Mouse (Mus musculus): Measurements from ENCODE around the gene Lpar3. TPM values are rescaled to one million over a fixed set of nuclear protein-coding genes. Genes with fewer than 3 reads are reported as not detected.

The Lpar3 gene
- total RNA-seq, 2 experiments from 2014 or later: 0.10 to 0.14 TPM

DNA sequence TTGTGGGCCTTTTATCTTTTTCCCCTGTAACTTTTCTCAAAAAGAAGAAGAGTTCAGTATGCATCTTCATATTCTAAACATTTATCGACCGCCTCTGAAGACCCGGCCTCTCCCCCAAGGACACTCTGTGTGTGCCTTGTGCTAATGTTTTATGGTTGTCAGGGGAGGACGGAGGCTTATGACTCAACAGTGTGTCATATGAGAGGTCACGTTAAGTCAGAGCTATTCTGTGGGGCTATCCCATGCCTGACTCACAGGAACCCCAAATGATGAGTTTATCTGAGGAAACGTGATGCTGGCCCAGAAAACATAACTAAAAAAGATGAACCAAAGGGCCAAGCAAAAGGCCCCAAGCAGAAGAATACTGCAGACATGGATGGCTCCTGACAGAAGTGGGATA, 31.0 kb downstream of the Lpar3 start:
- Histone ChIP-seq H3K27ac (no peak overlapping the region), H3K4me3 (no peak overlapping the region)
- intact Hi-C loops (cut with DNase I): no loop called here
- TF ChIP-seq CTCF (IDR thresholded peaks at IDR 0.05): no peak
- no peak for DNase-seq

DNA sequence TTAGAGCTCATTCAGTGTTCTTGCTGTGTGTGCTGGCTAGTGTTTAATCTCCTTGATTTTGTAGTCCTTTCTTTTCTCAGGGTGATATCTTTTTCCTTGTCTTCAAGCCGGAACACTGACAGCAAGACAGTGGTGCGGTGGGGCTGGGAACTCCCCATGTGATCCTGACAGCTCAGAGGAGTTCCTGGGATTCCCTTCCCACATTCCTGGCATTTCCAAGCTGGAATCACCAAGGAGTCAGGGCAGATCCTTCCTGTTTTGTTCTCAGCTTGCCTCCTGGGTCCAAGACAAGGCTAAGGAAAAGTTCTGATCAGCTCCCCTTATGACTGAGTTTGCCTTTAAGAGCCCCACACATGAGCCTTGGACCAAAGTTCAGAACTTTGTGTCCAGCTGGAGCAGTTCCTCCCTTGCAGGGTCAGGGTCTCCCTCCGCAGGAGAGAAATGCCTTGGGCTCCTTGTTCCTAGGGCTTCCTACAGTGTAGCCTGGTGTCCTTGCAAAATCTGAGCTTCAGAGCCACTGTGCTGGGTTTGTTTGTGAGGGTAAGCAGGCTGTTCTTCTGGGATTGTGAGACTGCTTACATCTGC, 33.1 kb downstream of the Lpar3 start:
- no peak overlapping the region for H3K27ac ChIP-seq
- DNase-seq: no peak
- no peak overlapping the region for H3K4me3 ChIP-seq
- no peak for TF ChIP-seq CTCF (IDR thresholded peaks at IDR 0.05)
- intact Hi-C loops (cut with DNase I): no loop called here

DNA sequence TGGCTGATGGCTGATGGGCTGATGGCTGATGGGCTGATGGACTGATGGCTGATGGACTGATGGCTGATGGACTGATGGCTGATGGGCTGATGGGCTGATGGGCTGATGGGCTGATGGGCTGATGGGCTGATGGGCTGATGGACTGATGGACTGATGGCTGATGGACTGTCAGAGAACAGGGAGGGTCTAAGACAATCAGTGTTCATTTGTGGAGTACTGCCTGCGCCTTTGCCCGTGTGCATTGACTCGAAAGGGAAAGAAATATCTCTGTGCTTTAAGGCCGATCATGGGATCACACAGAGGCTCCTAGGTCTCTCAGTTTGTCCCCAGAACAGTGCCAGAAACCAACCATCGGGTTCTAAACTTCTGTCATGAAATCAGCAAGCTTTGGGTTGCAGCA, 34.4 kb downstream of the Lpar3 start:
- DNase-seq: no peak
- intact Hi-C loops (cut with DNase I): no loop called here
- H3K27ac ChIP-seq: no peak overlapping the region
- no peak for TF ChIP-seq CTCF (IDR thresholded peaks at IDR 0.05)
- H3K4me3 ChIP-seq: no peak overlapping the region

DNA sequence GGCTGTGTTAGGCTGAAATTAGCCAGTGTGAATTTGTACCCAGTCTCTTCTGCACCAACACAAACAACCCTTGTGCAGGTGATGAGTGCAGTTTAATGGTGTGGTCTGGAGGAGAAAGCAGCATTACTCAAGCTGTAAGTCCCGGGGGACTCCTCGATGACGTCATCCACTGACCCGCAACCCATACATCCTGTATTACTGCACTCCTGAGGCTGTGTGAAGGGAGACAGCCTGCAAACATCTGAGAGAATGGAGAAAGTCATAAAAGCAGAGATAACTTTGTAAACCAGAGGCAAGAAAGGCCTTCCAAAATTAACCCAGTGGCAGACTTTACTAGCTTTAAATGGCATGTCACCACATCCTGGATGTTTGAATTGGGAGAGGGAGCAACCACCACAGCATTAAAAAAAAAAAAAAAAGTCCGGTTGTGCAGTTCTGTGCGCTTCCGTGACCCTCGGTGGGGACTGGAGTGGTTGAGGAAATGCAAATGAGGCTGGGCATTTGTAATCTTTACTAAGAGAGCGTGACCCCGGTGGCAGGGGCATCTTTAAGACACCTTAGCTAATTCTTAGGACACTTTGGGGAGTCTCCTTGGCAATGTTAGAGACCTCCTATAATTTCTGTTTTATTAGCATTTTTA, 36.8 kb downstream of the Lpar3 start:
- intact Hi-C loops (cut with DNase I): no loop called here
- no peak for DNase-seq
- no peak for TF ChIP-seq CTCF (IDR thresholded peaks at IDR 0.05)
- Histone ChIP-seq H3K27ac (no peak overlapping the region), H3K4me3 (no peak overlapping the region)

DNA sequence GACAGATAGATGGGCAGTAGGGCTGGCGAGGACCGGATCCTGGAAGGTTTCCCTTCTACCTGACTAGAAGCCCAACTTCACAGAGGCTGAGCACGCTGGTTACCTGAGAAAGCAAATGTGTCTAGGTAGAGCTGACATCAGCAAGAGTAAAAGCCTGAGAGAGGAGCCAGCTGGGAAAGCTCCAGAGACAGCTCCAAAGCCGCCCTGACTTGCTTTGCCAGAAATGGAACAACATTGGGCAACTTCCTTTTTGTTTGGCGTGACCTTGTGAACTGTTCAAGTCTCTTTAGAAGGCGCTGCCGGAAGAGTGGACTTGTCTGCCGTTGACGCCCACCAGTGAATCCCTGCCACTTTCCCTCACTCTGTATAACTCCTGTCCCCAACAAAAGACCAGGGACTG, 39.4 kb downstream of the Lpar3 start:
- H3K27ac ChIP-seq: no peak overlapping the region
- DNase-seq: no peak
- intact Hi-C loops (cut with DNase I): no loop called here
- no peak overlapping the region for H3K4me3 ChIP-seq
- TF ChIP-seq CTCF (IDR thresholded peaks at IDR 0.05): no peak

DNA sequence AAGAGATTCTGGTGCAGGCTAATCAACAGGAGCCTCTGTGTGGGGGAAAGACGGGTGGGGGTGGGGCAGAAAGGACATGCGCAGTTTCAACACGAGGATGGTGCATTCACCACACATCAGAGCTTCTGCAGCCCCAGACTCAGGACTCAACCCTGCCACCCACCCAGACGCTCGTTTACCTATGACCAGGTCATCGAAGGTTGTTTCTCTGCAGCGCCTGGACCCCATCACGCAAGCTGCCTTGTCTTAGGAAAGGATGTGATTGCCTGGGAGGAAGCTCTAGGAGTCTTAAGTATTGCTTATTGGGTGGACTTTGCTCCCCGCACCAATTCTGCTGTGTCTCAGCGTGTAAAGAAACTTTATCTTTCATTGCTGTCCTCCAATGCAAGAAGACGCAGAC, 40.1 kb downstream of the Lpar3 start:
- H3K4me3 ChIP-seq: no peak overlapping the region
- intact Hi-C loops (cut with DNase I): no loop called here
- DNase-seq: no peak
- H3K27ac ChIP-seq: no peak overlapping the region
- no peak for TF ChIP-seq CTCF (IDR thresholded peaks at IDR 0.05)

DNA sequence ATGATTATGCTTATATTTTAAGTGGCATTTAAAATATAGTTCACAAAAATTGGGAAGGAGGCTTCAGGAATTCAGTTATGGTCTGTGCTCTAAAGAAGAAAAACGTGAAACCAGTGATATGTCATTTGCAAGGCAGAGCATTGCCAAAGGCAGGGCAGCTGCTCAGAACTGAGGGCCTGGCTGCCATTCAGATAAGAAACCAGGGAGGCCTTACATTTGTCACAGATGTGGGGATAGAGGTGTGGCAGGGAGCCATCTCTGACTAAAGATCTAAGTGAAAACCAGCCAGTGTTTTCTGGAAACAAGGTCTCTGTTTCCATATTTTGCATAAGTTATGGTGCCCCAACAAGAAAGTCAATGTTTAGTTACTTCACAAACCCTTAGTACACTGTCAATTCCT, 41.8 kb downstream of the Lpar3 start:
- TF ChIP-seq CTCF (IDR thresholded peaks at IDR 0.05): no peak
- DNase-seq: no peak
- no peak overlapping the region for H3K27ac ChIP-seq
- H3K4me3 ChIP-seq: no peak overlapping the region
- intact Hi-C loops (cut with DNase I): no loop called here

DNA sequence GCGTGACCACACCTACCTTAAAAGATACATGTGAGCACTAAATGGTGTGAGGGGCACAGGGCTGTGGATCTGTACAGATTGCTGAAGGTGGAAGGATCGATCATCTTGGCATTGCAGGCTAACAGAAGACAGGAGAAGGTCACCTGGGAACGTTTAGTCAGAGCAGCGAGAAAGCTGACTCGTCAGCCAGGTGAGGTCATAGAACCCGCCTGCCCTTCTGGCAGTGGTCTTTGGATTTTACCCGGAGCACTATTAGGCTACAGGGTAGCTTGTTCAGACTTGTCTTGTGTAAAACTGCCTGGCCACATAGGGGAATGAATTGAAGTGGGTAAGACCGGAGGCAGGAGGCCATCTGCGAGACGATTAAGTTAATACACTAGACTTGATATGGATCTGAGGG, 43.4 kb downstream of the Lpar3 start:
- intact Hi-C loops (cut with DNase I): no loop called here
- Histone ChIP-seq H3K27ac (no peak overlapping the region), H3K4me3 (no peak overlapping the region)
- TF ChIP-seq CTCF (IDR thresholded peaks at IDR 0.05): no peak
- no peak for DNase-seq

DNA sequence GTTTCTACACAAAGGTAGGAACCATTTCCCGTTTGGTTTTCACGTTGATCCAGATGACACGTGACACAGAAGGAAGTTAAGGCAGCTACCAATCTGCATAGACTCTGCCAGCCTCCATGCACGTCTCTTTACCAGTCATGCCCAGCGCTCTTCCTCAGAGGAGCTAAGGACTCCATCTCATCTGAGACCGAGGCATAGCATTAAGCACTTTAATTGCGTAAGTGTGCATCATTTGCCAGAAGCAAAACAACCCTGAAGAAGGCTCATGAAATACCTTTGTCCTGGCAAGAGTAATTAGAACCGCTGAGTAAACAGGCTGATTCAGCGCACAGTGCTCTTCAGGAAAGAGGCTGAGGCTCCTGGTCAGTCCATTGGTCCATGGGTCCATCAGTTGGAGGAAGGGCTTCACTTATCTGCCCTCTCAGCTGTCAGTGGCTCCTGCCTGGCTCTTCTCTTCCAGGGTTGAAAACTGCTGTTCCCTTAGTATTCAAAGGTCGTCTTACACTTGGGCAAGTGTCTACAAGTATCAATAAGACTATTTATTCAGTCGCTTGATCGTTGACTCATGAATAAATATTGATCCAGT, 44.9 kb downstream of the Lpar3 start:
- intact Hi-C loops (cut with DNase I): no loop called here
- H3K4me3 ChIP-seq: no peak overlapping the region
- no peak for DNase-seq
- no peak for TF ChIP-seq CTCF (IDR thresholded peaks at IDR 0.05)
- no peak overlapping the region for H3K27ac ChIP-seq

DNA sequence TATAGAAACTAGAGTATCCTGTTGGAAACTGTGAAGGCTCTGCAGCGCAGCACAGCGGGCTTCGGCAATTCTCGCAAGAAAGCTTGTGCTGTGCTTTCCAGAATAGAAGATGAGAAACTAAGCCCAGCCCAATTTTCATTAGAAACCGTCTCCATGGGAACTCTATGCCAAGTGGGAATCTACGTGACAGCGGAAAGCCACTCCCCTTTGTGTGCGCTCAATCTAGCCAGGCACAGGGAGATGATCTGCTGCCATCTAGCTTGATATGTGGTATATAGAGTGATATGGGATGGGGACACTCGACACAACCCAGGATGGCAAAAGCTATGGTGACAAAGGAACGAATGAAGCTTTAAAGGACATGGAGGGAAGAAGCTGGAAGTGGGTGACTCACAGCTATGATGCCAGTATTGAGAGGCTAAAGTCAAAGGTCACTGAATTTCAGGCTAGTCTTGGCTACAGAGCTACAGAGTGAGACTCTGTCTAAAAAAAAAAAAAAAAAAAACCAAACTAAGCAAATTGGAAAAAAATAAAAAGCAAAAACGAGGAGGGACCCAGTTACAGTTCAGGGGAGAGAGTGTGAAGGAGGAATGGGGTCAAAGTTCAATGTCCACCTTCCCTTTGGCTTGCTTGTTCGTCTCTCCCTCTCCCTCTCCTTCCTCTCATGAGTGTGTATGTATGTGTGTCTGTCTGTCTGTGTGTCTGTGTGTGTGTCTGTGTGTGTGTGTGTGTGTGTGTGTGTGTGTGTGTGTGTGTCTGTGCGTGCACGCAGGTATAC, 47.5 kb downstream of the Lpar3 start:
- H3K4me3 ChIP-seq: no peak overlapping the region
- no peak for DNase-seq
- H3K27ac ChIP-seq: no peak overlapping the region
- TF ChIP-seq CTCF (IDR thresholded peaks at IDR 0.05): no peak
- intact Hi-C loops (cut with DNase I): no loop called here

DNA sequence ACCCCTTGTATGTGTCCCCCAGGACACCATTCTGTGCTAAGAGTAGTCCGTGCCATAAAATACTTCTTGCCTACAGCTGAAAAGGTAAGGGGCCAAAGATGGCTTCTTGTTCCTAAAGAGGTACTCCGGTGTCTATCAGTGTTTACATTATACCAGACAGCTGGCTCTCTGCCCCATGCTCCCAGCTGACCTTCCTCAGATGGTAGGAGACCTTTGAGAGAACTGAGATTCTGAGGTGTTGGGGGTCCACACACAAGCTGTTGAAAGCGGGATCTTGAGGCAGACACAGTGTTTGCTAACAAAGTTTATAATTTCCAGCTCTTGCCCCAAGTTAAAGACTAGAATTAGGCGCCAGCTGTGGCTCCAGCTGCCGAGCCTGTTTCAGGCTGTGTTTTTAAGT, 53.7 kb downstream of the Lpar3 start:
- no peak overlapping the region for H3K27ac ChIP-seq
- no peak for TF ChIP-seq CTCF (IDR thresholded peaks at IDR 0.05)
- no peak for DNase-seq
- intact Hi-C loops (cut with DNase I): no loop called here
- H3K4me3 ChIP-seq: no peak overlapping the region

DNA sequence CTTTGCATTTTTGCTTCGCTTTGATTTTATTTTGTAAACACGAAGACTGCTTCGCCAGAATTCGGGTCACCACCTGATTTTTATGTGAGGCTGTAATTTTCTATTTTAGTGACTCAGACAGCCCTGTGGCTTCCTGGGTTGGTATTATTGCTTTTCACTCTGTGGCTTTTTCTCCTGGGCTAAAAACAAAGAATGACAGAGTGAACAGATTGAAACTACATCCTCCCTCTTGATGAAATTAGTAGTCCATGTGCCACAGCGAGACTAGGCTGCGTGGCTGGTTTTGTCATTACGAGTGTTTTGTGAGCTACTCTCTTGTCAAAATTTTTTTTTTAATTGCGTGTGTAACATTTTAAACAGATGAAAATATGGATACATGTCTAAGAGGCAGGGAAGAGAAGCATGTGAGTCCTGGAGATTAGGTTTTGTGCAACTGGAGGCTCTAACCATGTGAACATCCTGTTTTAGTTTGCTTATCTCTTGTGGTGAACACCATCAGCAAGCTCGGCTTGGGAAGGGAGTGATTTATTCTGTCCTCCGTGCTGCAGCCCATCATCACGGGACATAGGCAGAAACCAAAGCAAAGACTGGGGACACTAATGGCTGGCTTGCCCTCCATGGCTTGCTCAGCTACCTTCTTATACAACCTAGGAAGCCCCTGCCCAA, 54.7 kb downstream of the Lpar3 start:
- Histone ChIP-seq H3K4me3 (no peak overlapping the region), H3K27ac (no peak overlapping the region)
- intact Hi-C loops (cut with DNase I): no loop called here
- no peak for DNase-seq
- no peak for TF ChIP-seq CTCF (IDR thresholded peaks at IDR 0.05)

DNA sequence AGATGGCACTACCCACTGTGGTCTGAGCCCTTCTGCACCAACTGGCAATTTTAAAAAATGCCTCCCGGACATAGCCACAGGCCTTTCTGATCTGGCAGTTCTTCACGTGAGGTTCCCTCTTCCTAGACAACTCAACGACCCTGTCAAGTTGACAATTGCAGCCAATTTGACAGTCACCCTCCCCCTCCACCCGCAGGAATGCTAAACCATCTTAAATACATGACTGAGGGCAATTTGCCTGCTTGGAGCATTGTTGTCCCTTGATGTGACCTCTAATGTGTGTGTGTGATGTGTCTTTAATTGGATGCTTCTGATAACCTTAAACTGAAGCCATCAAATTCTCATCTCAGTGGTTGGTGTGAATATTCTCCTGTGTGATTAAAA, 55.3 kb downstream of the Lpar3 start:
- intact Hi-C loops (cut with DNase I): no loop called here
- Histone ChIP-seq H3K4me3 (no peak overlapping the region), H3K27ac (no peak overlapping the region)
- TF ChIP-seq CTCF (IDR thresholded peaks at IDR 0.05): no peak
- no peak for DNase-seq

All from gastrocnemius, adult 2 months (tissue).